Mouse (Mus musculus): ENCODE measurements around the gene Zbtb16. TPM values are rescaled to one million over a fixed set of nuclear protein-coding genes. Genes with fewer than 3 reads are reported as not detected.

The Zbtb16 gene
- polyA plus RNA-seq, 1 experiment from 2014 or later, result 6.1 TPM

DNA sequence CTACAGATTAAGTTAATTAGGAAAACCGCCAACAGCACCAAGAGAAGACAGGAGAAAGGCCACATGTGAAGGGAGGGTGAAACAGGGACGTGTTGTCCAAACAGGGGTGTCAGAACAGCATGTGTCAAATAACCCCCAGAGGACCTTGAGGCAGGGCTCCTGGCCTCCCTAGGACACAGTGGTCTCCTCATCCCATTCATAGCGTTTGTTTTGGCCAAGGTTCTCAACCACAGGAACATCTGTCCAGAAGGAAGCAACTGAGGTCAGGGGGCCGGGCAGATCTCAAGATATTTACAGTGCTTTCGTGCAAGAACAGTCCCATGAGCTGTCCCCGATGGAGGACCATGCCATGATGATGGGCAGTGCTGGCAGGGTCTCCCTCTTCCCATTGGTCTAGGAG is 49.2 kb downstream of the Zbtb16 start:
- Histone ChIP-seq H3K27ac (ENCODE audit: low read length) (no peak overlapping the region), H3K4me3 (replicated peaks; ENCODE audit: low read length) (no peak overlapping the region), H3K4me1 (replicated peaks; ENCODE audit: control insufficient read depth, insufficient read depth, low read length) (peaks cover 4% of the 10 kb centered on the region), H3K9me3 (ENCODE audit: control insufficient read depth, low read length) (no peaks in the 10 kb centered on the region), H3K36me3 (ENCODE audit: control insufficient read depth, insufficient read depth) (no peaks in the 10 kb centered on the region), H3K9ac (replicated peaks; ENCODE audit: low read depth, low read length) (no peak overlapping the region), H3K4me2 (ENCODE audit: low read length) (no peak overlapping the region), H3K27me3 (replicated peaks; ENCODE audit: control insufficient read depth, insufficient read depth, low read length) (no peaks in the 10 kb centered on the region)
- ATAC-seq, result no peak
- 66% methylated on average over 6 of the region's 6 CpGs for WGBS

DNA sequence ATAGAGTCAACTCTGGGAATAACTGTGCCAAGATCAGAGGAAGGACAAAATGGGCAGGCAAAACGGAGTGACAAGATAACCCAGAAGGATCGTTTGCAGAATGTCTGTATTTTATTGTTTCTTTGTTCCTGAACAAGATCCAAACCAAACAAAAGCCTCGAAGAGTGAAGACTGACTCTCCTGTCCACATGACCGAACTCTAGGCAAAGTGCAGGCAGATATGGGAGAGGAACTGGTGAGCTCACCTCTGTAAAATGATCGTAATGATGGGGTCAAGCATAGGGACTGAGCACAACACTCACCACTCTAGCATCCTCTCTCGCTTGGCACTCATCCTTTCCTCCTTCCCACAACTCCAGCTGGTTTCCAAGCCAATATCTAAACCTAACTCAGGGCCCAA is 51.1 kb downstream of the Zbtb16 start:
- H3K36me3 ChIP-seq (ENCODE audit: control insufficient read depth, insufficient read depth), result no peaks in the 10 kb centered on the region
- WGBS, result 91% methylated on average over 6 of the region's 6 CpGs

GRCm38 (mm10) chr9:48783292-48783691 is 52.7 kb downstream of the Zbtb16 start:
- H3K9me3 ChIP-seq (ENCODE audit: control insufficient read depth, low read length), result no peaks in the 10 kb centered on the region
- no peak overlapping the region for H3K4me2 ChIP-seq (ENCODE audit: low read length)
- H3K36me3 ChIP-seq (ENCODE audit: control insufficient read depth, insufficient read depth), result no peaks in the 10 kb centered on the region
- no peak overlapping the region for H3K4me3 ChIP-seq (replicated peaks; ENCODE audit: low read length)
- WGBS, result 67% methylated on average over 4 of the region's 4 CpGs
- H3K9ac ChIP-seq (replicated peaks; ENCODE audit: low read depth, low read length), result no peak overlapping the region
- no peaks in the 10 kb centered on the region for H3K27me3 ChIP-seq (replicated peaks; ENCODE audit: control insufficient read depth, insufficient read depth, low read length)
- peaks cover 4% of the 10 kb centered on the region for H3K4me1 ChIP-seq (replicated peaks; ENCODE audit: control insufficient read depth, insufficient read depth, low read length)
- no peak for ATAC-seq
- H3K27ac ChIP-seq (ENCODE audit: low read length), result no peak overlapping the region

More for the DNA sequence above, 51.1 kb downstream of the Zbtb16 start:
- Histone ChIP-seq H3K27me3 (replicated peaks; ENCODE audit: control insufficient read depth, insufficient read depth, low read length) (no peaks in the 10 kb centered on the region), H3K9me3 (ENCODE audit: control insufficient read depth, low read length) (no peaks in the 10 kb centered on the region), H3K9ac (replicated peaks; ENCODE audit: low read depth, low read length) (no peak overlapping the region), H3K4me2 (ENCODE audit: low read length) (no peak overlapping the region), H3K4me1 (replicated peaks; ENCODE audit: control insufficient read depth, insufficient read depth, low read length) (peaks cover 4% of the 10 kb centered on the region), H3K4me3 (replicated peaks; ENCODE audit: low read length) (no peak overlapping the region), H3K27ac (ENCODE audit: low read length) (no peak overlapping the region)
- no peak for ATAC-seq

- WGBS, result 34% methylated on average over 15 of the region's 15 CpGs
- peak; percentile 20; the same call in 1 of the 2 replicates for ATAC-seq
- no peak overlapping the region for H3K9ac ChIP-seq (replicated peaks; ENCODE audit: low read depth, low read length)
- H3K4me3 ChIP-seq (replicated peaks; ENCODE audit: low read length), result no peak overlapping the region
- H3K9me3 ChIP-seq (ENCODE audit: control insufficient read depth, low read length), result no peaks in the 10 kb centered on the region
- no peaks in the 10 kb centered on the region for H3K36me3 ChIP-seq (ENCODE audit: control insufficient read depth, insufficient read depth)
- H3K27ac ChIP-seq (ENCODE audit: low read length), result no peak overlapping the region
- no peaks in the 10 kb centered on the region for H3K27me3 ChIP-seq (replicated peaks; ENCODE audit: control insufficient read depth, insufficient read depth, low read length)
- H3K4me2 ChIP-seq (ENCODE audit: low read length), result no peak overlapping the region
- peaks cover 4% of the 10 kb centered on the region for H3K4me1 ChIP-seq (replicated peaks; ENCODE audit: control insufficient read depth, insufficient read depth, low read length)
Measured at GRCm38 (mm10) chr9:48782284-48783060, 53.5 kb downstream of the Zbtb16 start.

DNA sequence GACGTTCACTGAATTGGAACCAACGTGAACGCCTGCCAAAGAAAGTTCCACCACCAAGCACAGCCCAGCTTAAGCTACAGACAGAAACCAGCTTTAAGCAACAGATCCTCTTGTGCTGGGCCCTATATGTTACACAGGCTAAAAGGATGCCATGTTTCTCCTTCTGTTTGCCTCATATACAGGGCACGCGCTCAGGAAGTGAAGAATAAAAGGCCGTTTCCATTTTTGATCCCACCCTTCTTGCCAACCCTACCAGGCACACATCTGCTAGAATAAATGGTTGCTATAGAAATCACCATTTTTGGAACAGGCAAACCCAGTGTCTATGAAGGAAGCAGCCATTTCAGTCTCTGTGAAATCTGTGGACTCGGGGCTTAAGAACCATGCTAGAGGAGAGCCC is 59.8 kb downstream of the Zbtb16 start:
- H3K27ac ChIP-seq (ENCODE audit: low read length), result peak overlapping the region; percentile 36; the same call in 1 of the 2 replicates
- no peaks in the 10 kb centered on the region for H3K9me3 ChIP-seq (ENCODE audit: control insufficient read depth, low read length)
- H3K4me1 ChIP-seq (replicated peaks; ENCODE audit: control insufficient read depth, insufficient read depth, low read length), result no peaks in the 10 kb centered on the region
- H3K9ac ChIP-seq (replicated peaks; ENCODE audit: low read depth, low read length), result no peak overlapping the region
- H3K27me3 ChIP-seq (replicated peaks; ENCODE audit: control insufficient read depth, insufficient read depth, low read length), result no peaks in the 10 kb centered on the region
- H3K4me3 ChIP-seq (replicated peaks; ENCODE audit: low read length), result no peak overlapping the region
- 68% methylated on average over 7 of the region's 7 CpGs for WGBS
- no peak overlapping the region for H3K4me2 ChIP-seq (ENCODE audit: low read length)
- no peaks in the 10 kb centered on the region for H3K36me3 ChIP-seq (ENCODE audit: control insufficient read depth, insufficient read depth)
- ATAC-seq, result peak; percentile 71

DNA sequence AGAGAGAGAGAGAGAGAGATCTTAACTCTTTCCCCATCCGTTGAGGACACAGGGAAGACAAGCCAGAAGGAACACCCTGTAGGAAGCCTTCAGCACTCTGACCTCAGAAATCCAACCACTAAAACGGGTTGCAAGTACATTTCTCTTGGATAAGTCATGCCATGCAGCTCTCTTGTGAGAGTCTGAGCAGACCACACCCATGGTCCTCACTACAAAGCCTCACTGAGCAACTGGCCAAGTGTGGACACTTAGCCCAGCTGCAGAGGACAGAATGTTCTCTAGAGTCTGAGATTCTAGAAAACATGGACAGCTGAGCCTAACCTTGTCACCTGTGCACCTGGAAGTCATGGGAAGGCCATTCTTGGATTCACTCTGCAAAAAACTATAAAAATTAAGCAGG is 60.5 kb downstream of the Zbtb16 start:
- Histone ChIP-seq H3K4me1 (replicated peaks; ENCODE audit: control insufficient read depth, insufficient read depth, low read length) (no peaks in the 10 kb centered on the region), H3K9ac (replicated peaks; ENCODE audit: low read depth, low read length) (no peak overlapping the region), H3K36me3 (ENCODE audit: control insufficient read depth, insufficient read depth) (no peaks in the 10 kb centered on the region), H3K27me3 (replicated peaks; ENCODE audit: control insufficient read depth, insufficient read depth, low read length) (no peaks in the 10 kb centered on the region), H3K4me2 (ENCODE audit: low read length) (no peak overlapping the region), H3K9me3 (ENCODE audit: control insufficient read depth, low read length) (no peaks in the 10 kb centered on the region), H3K27ac (ENCODE audit: low read length) (no peak overlapping the region), H3K4me3 (replicated peaks; ENCODE audit: low read length) (no peak overlapping the region)
- ATAC-seq, result no peak
- 69% methylated on average over 2 of the region's 2 CpGs for WGBS

- Histone ChIP-seq H3K36me3 (ENCODE audit: control insufficient read depth, insufficient read depth) (no peaks in the 10 kb centered on the region), H3K27me3 (replicated peaks; ENCODE audit: control insufficient read depth, insufficient read depth, low read length) (no peaks in the 10 kb centered on the region), H3K9me3 (ENCODE audit: control insufficient read depth, low read length) (no peaks in the 10 kb centered on the region), H3K27ac (ENCODE audit: low read length) (no peak overlapping the region), H3K4me3 (replicated peaks; ENCODE audit: low read length) (no peak overlapping the region), H3K4me2 (ENCODE audit: low read length) (no peak overlapping the region), H3K9ac (replicated peaks; ENCODE audit: low read depth, low read length) (no peak overlapping the region), H3K4me1 (replicated peaks; ENCODE audit: control insufficient read depth, insufficient read depth, low read length) (no peaks in the 10 kb centered on the region)
- no peak for ATAC-seq
- 90% methylated on average over 8 of the region's 8 CpGs for WGBS
Measured at GRCm38 (mm10) chr9:48773710-48774109, 62.3 kb downstream of the Zbtb16 start.

GRCm38 (mm10) chr9:48773130-48773529 is 62.9 kb downstream of the Zbtb16 start:
- ATAC-seq, result no peak

DNA sequence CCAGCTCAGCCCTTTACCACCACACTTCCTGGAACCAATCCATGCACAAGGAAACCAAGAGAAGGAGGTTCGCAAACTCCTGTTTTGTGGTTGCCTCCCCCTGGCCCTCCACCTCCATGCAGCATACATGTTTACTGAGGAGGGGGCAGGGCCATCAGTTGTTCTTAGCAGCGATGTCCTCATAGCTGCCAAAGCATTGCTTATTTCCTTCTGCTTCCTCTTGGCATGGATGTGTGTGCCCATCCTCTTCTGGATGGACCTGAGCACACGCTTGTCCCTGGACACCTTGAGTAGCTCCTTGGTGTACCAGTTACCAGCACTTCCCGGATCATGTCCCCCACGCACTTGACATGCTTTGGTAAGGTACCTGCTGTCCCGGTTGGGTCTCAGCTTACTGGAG is 64.5 kb downstream of the Zbtb16 start:
- no peaks in the 10 kb centered on the region for H3K4me1 ChIP-seq (replicated peaks; ENCODE audit: control insufficient read depth, insufficient read depth, low read length)
- no peak for ATAC-seq
- H3K9ac ChIP-seq (replicated peaks; ENCODE audit: low read depth, low read length), result no peak overlapping the region
- no peaks in the 10 kb centered on the region for H3K27me3 ChIP-seq (replicated peaks; ENCODE audit: control insufficient read depth, insufficient read depth, low read length)
- H3K4me2 ChIP-seq (ENCODE audit: low read length), result no peak overlapping the region
- 90% methylated on average over 6 of the region's 6 CpGs for WGBS
- no peak overlapping the region for H3K27ac ChIP-seq (ENCODE audit: low read length)
- no peak overlapping the region for H3K4me3 ChIP-seq (replicated peaks; ENCODE audit: low read length)
- no peaks in the 10 kb centered on the region for H3K9me3 ChIP-seq (ENCODE audit: control insufficient read depth, low read length)
- H3K36me3 ChIP-seq (ENCODE audit: control insufficient read depth, insufficient read depth), result no peaks in the 10 kb centered on the region

More at GRCm38 (mm10) chr9:48773130-48773529, 62.9 kb downstream of the Zbtb16 start:
- WGBS, result 95% methylated on average over 6 of the region's 6 CpGs
- Histone ChIP-seq H3K4me1 (replicated peaks; ENCODE audit: control insufficient read depth, insufficient read depth, low read length) (no peaks in the 10 kb centered on the region), H3K27ac (ENCODE audit: low read length) (no peak overlapping the region), H3K4me2 (ENCODE audit: low read length) (no peak overlapping the region), H3K4me3 (replicated peaks; ENCODE audit: low read length) (no peak overlapping the region), H3K9ac (replicated peaks; ENCODE audit: low read depth, low read length) (no peak overlapping the region), H3K27me3 (replicated peaks; ENCODE audit: control insufficient read depth, insufficient read depth, low read length) (no peaks in the 10 kb centered on the region), H3K9me3 (ENCODE audit: control insufficient read depth, low read length) (no peaks in the 10 kb centered on the region), H3K36me3 (ENCODE audit: control insufficient read depth, insufficient read depth) (no peaks in the 10 kb centered on the region)
